Mouse (Mus musculus): Measurements from ENCODE around the gene Tmem109. TPM values are rescaled to one million over a fixed set of nuclear protein-coding genes. Genes with fewer than 3 reads are reported as not detected.

The Tmem109 gene
- polyA plus RNA-seq (2015; fragmentation: Nextera tagmentation; extraction: Ambion mirVana), result 44.0 and 44.3 TPM in 2 replicates

GRCm38 (mm10) chr19:10881426-10882154, at the start of gene Tmem109:
Gene Tmem109 (minus strand): TSS chr19:10882001.

DNA sequence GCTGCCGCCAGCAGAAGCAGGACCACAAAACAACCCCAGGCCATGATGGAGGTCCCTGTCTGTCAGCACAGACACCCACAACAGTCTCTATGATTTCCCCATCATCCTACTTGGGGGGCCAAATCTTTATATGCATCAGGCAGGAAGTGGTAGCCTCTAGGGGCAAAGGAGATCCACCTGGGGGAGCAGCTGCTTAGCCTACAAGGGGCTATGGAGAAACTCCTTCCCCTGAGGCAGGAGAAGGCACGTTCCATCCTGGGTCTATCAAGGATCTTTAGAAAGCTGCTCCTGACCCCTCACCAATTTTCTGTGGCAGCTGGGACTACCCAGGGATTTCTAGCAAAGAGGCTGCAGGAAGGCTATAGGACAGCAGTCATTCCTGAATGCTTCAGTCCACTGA, 38.7 kb upstream of the Tmem109 start, which contains the start of gene Zp1:
Gene Zp1 (minus strand): TSS at position 101 of the 400 bp plus-strand sequence.

DNA sequence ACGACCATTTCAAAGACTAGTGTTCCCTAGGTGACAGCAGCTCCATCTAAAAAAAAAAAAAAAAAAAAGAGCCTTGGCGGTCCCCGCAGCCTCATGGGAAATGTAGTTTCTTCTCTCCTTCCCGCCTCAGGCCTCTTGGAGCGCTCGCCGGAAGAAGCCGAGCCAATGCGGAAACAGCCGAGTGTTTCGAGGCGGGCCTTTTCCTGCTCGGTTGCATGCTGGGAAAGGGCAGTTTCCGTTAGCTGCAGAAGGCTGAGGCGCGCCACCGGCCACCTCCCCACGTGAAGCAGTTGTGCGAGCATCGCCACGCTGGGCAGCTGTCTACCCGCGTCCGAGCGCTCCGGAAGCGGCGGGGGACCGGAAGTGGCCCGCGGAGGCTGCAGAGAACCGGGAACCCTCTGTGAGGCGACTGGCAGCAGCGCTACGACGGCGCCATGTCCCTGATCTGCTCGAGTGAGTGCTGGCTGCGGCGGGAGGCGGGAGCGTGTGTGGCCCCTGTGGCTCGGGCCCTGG, 13.3 kb upstream of the Tmem109 start, which contains the start of gene Prpf19:
Gene Prpf19 (plus strand): TSS at position 216 of the 513 bp plus-strand sequence.

GRCm38 (mm10) chr19:10869886-10870527, 11.8 kb downstream of the Tmem109 start, which contains the start of gene Tmem132a:
Gene Tmem132a (minus strand): TSS chr19:10869940.

DNA sequence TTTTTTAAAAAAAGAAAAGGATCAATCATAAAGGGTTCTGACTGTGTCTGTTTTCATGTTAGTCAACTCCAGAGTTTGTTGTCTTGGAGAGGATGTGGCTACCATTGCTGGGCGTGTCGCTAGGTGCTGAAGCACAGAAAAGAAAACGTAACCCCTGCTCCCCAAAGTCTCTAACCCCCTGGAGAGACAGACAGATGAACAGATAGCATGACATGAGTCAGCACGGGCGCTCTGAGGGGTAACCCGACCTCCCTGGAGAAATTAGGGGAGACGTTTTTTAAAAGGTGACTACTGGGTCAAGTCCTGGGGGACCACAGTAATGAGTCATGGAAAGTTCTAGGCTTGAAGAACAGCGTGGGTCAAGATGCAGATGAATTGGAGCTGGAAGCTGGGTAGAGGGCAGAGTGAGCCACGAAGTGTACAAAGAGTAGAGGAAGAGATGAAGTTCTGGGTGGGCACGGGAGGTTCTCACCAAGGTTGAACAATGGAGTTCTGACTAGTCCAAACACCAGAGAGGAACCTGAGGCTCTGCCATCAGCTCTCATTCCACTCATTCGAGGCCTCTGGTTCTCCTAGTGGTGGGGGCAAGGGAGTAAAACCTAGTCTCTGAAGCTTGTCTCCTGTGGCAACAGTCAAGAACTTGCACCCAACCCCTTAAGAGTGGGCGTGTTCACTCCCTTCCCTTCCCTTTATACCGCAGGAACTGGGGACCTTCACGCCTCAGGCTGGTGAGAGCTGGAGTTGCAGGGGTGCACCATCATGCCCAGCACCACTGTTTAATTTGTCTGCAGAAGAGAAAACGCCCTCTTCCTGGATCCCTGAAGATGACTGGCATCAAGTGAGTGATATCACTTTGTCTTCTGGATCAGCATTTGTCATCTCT, 42.5 kb downstream of the Tmem109 start, which contains the start of gene Slc15a3:
Gene Slc15a3 (plus strand): TSS at position 718 of the 883 bp plus-strand sequence.

GRCm38 (mm10) chr19:10829436-10830175, 52.2 kb downstream of the Tmem109 start, which contains the start of gene Cd6:
Gene Cd6 (minus strand): TSS chr19:10830058.

Other genes with a start within 250 kb of the Tmem109 start
- gene Vwce, start 247.8 kb downstream of the Tmem109 start, polyA plus RNA-seq (2015; fragmentation: Nextera tagmentation; extraction: Ambion mirVana), result 1.8 and 2.3 TPM in 2 replicates
- 0.17 TPM in 1 of 2 replicates, not detected in the other for gene Pga5, start 203.9 kb downstream of the Tmem109 start, polyA plus RNA-seq (2015; fragmentation: Nextera tagmentation; extraction: Ambion mirVana)
- gene Vps37c, start 193.3 kb downstream of the Tmem109 start, polyA plus RNA-seq (2015; fragmentation: Nextera tagmentation; extraction: Ambion mirVana), result 21.6 and 22.4 TPM in 2 replicates
- 0.18 and 0.21 TPM in 2 replicates for gene Cd5, start 143.0 kb downstream of the Tmem109 start, polyA plus RNA-seq (2015; fragmentation: Nextera tagmentation; extraction: Ambion mirVana)
- gene Cd6, start 51.9 kb downstream of the Tmem109 start, polyA plus RNA-seq (2015; fragmentation: Nextera tagmentation; extraction: Ambion mirVana), result 0.19 TPM in 1 of 2 replicates, not detected in the other
- gene Slc15a3, start 42.3 kb downstream of the Tmem109 start, polyA plus RNA-seq (2015; fragmentation: Nextera tagmentation; extraction: Ambion mirVana), result 0.49 and 0.53 TPM in 2 replicates
- 97.6 and 125 TPM in 2 replicates for gene Tmem132a, start 12.1 kb downstream of the Tmem109 start, polyA plus RNA-seq (2015; fragmentation: Nextera tagmentation; extraction: Ambion mirVana)
- 37.5 and 53.7 TPM in 2 replicates for gene Prpf19, start 13.2 kb upstream of the Tmem109 start, polyA plus RNA-seq (2015; fragmentation: Nextera tagmentation; extraction: Ambion mirVana)
- 0.31 and 0.43 TPM in 2 replicates for gene Zp1, start 38.6 kb upstream of the Tmem109 start, polyA plus RNA-seq (2015; fragmentation: Nextera tagmentation; extraction: Ambion mirVana)
- 0.11 and 0.18 TPM in 2 replicates for gene Ptgdr2, start 55.2 kb upstream of the Tmem109 start, polyA plus RNA-seq (2015; fragmentation: Nextera tagmentation; extraction: Ambion mirVana)
- 12.8 and 13.1 TPM in 2 replicates for gene Ccdc86, start 67.3 kb upstream of the Tmem109 start, polyA plus RNA-seq (2015; fragmentation: Nextera tagmentation; extraction: Ambion mirVana)
- gene Ms4a10, start 92.7 kb upstream of the Tmem109 start, polyA plus RNA-seq (2015; fragmentation: Nextera tagmentation; extraction: Ambion mirVana), result not detected in 2 replicates
- not detected in 2 replicates for gene Ms4a15, start 111.2 kb upstream of the Tmem109 start, polyA plus RNA-seq (2015; fragmentation: Nextera tagmentation; extraction: Ambion mirVana)
- not detected in 2 replicates for gene Ms4a18, start 136.0 kb upstream of the Tmem109 start, polyA plus RNA-seq (2015; fragmentation: Nextera tagmentation; extraction: Ambion mirVana)
- not detected in 2 replicates for gene Ms4a8a, start 199.1 kb upstream of the Tmem109 start, polyA plus RNA-seq (2015; fragmentation: Nextera tagmentation; extraction: Ambion mirVana)
- gene 1700017D01Rik, start 248.9 kb upstream of the Tmem109 start, polyA plus RNA-seq (2015; fragmentation: Nextera tagmentation; extraction: Ambion mirVana), result not detected in 2 replicates